Mouse (Mus musculus) embryo, embryonic 10.5 days (tissue): ENCODE results near the gene Pla2g4b.

ENCODE experiments used
- DNase-seq: peaks from one replicate; pipeline ENCODE4 v3.0.0-alpha.2; 2015; ENCODE audit warnings: low spot score

The Pla2g4b gene

GRCm38 (mm10) chr2:120015882-120016281 is 17.3 kb upstream of the Pla2g4b start:
- no peak for DNase-seq

DNA sequence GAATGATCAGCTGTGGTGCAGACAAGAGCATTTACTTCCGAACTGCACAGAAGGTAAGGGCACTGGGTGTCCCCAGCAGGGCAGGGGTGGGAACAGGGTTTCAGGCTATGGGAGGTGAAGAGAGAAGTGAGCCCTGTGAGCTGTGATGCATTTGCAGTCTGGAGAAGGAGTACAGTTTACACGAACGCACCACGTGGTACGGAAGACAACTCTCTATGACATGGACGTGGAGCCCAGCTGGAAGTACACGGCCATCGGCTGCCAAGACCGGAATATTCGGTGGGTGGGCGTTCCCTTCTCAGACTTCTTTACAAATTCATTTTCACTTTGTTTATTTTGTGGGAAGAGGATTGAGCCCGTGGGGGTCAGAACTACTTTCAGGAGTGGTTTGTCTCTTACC is 15.6 kb upstream of the Pla2g4b start:
- no peak for DNase-seq

GRCm38 (mm10) chr2:120024337-120024736 is 8.9 kb upstream of the Pla2g4b start:
- DNase-seq: no peak

- peak; percentile 94 for DNase-seq
Observed at GRCm38 (mm10) chr2:120026984-120027949, 6.0 kb upstream of the Pla2g4b start, which contains the start of the genes Jmjd7 and Gm28042. Jmjd7 (plus strand) TSS chr2:120027483. Gm28042 (plus strand) TSS chr2:120027493.

- peak; percentile 53 for DNase-seq
Observed at GRCm38 (mm10) chr2:120027950-120028331, 5.3 kb upstream of the Pla2g4b start.

DNA sequence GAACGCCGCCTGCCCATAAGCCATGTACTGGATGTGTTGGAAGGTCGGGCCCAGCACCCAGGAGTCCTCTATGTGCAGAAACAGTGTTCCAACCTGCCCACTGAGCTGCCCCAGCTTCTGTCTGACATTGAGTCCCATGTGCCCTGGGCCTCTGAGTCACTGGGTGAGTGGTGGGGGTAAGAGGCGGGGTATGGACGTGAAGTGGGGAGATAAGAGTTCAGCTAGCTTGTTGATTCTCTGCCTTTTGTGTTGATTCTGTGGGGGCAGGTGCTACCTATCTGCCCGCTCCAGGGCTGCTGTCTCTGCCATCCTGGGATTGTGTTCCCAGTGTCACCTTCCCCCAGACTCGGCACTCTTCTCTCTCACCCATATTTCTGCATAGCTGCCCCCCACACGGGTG is 2.8 kb upstream of the Pla2g4b start:
- no peak for DNase-seq

- no peak for DNase-seq
Observed at GRCm38 (mm10) chr2:120033726-120034125, 509 bp downstream of the Pla2g4b start.

DNA sequence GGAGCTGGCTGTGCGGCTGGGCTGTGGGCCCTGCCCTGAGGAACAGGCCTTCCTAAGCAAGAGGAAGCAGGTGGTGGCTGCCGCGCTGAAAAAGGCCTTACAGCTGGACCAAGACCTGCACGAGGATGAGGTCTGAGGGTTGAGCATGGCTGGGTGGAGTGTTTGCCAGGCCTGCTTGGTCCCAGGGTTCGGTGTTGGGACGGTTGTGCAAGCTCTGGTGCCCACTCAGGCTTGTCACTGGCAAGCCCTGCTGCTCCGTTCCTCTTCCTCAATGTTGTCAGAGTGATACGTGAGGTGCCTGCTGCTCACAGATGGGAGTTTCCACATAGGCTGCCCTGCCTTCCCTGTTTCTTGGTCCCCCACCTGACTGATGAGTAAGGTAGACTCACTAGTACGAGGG is 4.5 kb downstream of the Pla2g4b start:
- no peak for DNase-seq

DNA sequence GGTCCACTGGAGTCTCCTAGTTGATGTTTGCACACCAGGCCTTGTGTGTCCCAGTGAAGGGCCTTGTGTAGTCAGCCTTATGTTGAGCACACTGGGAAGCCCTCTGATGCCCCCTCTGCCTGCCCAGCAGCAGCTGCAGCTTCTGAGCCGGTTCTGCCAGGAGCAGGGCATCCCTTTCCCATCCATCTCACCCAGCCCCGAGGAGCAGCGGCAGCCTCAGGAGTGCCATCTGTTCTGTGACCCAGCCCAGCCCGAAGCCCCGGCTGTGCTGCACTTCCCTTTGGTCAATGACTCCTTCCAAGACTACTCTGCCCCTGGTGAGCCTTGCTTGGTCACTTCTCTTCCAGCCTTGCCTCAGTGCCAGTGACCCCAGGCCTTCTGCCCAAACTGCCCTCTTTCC is 7.8 kb downstream of the Pla2g4b start:
- no peak for DNase-seq

DNA sequence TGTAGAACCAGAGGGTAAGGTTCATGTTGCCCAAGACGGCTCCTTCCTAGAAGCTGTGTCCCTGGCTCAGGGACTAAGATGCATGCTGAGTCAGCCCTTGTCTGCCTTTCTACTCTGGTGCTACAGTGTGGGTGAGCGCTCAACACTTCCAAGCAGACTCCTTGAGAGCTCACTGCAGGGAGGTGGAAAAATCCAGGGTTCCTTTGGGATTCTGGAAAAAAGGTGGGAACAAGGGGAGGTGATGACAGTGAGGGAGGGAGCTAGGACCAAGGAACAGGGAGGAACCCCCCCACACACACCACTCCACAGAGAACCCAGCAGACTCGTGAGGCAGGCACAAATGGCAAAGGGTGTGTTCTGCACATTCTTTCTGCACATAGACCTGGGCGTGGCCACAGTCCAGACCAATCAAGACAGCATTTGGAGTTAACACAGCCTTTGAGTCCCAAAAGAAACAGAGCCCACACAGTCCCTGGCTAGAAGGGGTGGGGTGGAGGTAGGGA is 10.9 kb downstream of the Pla2g4b start:
- DNase-seq: peak; percentile 14

- no peak for DNase-seq
Observed at GRCm38 (mm10) chr2:120044676-120045075, 11.5 kb downstream of the Pla2g4b start.

GRCm38 (mm10) chr2:120046486-120047310 is 13.5 kb downstream of the Pla2g4b start:
- no peak for DNase-seq

- DNase-seq: no peak
Observed at GRCm38 (mm10) chr2:120048173-120048572, 15.0 kb downstream of the Pla2g4b start.

- DNase-seq: peak; percentile 56
Observed at GRCm38 (mm10) chr2:120049632-120050274, 16.5 kb downstream of the Pla2g4b start.

GRCm38 (mm10) chr2:120051405-120051804 is 18.2 kb downstream of the Pla2g4b start:
- no peak for DNase-seq

- no peak for DNase-seq
Observed at GRCm38 (mm10) chr2:120054771-120055552, 21.7 kb downstream of the Pla2g4b start.

DNA sequence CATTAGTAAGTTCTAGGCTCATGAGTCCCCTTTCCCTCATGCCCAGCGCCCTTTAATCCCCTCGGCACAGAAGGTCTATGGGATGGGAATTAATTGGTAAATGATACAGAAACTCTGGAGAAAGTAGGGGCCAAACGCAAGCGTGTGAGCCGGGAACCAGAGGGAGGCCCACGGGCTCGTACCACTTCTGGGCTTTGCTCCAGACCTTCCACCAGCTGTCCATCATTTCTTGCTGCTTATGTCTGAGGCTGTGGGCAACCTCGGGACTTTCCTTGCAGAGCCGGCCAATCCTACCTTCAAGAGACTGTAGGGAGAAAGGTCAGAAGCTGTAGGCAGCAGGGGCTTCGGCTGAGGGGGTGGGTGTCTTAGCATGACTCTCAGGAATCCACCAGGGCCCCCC is 22.7 kb downstream of the Pla2g4b start:
- DNase-seq: no peak

GRCm38 (mm10) chr2:120058818-120059217 is 25.6 kb downstream of the Pla2g4b start:
- no peak for DNase-seq

DNA sequence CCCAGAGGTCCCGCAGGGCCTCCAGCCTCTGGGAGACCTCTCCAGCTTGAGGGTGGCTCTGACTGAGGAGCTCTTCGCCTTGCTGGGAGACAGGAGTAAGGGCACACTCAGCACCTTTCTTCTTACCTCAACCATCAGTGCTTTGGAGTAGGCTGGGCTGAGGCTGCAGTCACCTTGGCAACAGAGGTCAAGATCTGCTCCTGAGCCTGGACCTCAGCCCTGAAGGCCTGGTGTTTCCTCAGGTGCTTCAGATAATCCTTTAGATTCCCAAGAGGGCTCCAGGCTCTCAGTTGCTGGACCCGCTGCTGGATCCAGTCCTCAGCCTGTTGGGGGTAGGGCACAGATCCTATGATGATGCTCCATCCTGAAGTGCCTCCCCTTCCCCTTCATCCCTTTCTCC is 26.2 kb downstream of the Pla2g4b start:
- no peak for DNase-seq

DNA sequence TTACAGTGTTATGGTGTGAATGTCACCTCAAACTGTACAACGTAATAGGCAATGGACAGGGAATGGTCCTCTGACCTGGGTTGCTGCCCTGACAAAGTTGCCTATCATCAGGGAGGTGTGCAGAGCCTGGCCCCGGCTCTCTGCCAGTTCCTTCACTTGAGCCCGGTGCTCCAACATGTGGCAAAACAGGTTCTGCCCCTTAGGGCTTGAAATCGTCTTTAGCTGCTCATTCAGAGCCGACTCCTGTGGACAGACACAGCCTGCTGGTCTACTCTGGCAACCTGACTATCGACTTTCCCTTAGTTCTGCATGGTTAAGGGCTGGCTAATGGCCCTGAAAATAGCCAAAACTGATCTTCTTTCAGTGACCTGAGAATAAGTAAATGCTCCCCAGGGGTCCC is 27.0 kb downstream of the Pla2g4b start:
- DNase-seq: peak; percentile 8

DNA sequence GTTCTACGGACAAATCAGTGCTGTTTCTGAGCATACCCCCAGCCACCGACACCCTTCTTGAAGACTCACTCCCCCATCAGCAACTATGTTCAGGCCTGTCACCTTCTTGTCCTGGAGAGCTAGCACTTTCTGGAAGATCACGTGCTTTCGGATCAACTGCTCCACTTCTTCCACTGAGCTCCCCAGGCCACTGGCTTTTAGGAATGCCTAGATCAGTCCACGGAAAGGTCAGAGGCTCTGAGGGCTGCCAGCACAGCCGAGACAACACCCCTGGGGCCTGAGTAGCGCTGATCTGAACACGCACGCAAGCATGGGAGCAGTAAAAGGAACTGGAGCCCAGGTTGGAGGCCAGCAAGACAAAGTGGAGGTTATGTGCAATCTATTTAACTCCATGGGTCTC is 27.4 kb downstream of the Pla2g4b start:
- no peak for DNase-seq
